Mouse (Mus musculus): Measurements from ENCODE around the gene Gm29866. TPM values are rescaled to one million over a fixed set of nuclear protein-coding genes. Genes with fewer than 3 reads are reported as not detected.
"Not testable (repeated sequence)": the region's sequence is repeated elsewhere in the genome, so short reads cannot be mapped to it uniquely, and the experiment has no call there.

Gene Gm29866
- not detected in 2 replicates for polyA plus RNA-seq (2015; fragmentation: Nextera tagmentation; extraction: Ambion mirVana)

- WGBS (ENCODE audit: insufficient replicate concordance) = no CpG with 5 or more reads among the region's 6 CpGs
- not testable (repeated sequence) for DNase-seq; H3K4me2 ChIP-seq (ENCODE audit: low read depth, low read length); H3K36me3 ChIP-seq (replicated peaks; ENCODE audit: insufficient read depth, low read length); H3K9ac ChIP-seq (replicated peaks); H3K27ac ChIP-seq (ENCODE audit: low read depth); H3K4me1 ChIP-seq (ENCODE audit: insufficient read depth); H3K27me3 ChIP-seq (ENCODE audit: insufficient read depth, low read length); H3K4me3 ChIP-seq (ENCODE audit: low read depth, low read length); ATAC-seq; H3K9me3 ChIP-seq (ENCODE audit: low read length)
These were observed at the start of gene Gm29866 for GRCm38 (mm10) chrY:20993557-20993956. Gene Gm29866, minus strand, starts transcription at chrY:20993657.

Other genes with a start within 250 kb of the Gm29866 start
- gene Gm20909, start 170.9 kb upstream of the Gm29866 start, polyA plus RNA-seq (2015; fragmentation: Nextera tagmentation; extraction: Ambion mirVana) = not detected in 2 replicates
- gene Gm20865, start 247.9 kb upstream of the Gm29866 start, polyA plus RNA-seq (2015; fragmentation: Nextera tagmentation; extraction: Ambion mirVana) = not detected in 2 replicates

Measured in liver, postnatal 0 days (tissue).